Mouse (Mus musculus) hindbrain, embryonic 10.5 days (tissue): Measurements from ENCODE around the gene Gorasp2. TPM values are rescaled to one million over a fixed set of nuclear protein-coding genes. Genes with fewer than 3 reads are reported as not detected.

ENCODE experiments used
- DNase-seq: peaks from one replicate; pipeline ENCODE4 v3.0.0-alpha.2; 2017; ENCODE audit warnings: low spot score
- H3K27ac ChIP-seq: fragments of 300-500 bp; sonication (generic); 2 replicates; pipeline ENCODE4 v1.5.1; 2016; ENCODE audit warnings: mild to moderate bottlenecking, moderate library complexity
- H3K27me3 ChIP-seq: fragments of 300-500 bp; sonication (generic); 2 replicates; pipeline ENCODE4 v1.6.1; 2016; ENCODE audit warnings: mild to moderate bottlenecking; ENCODE audit not compliant: poor library complexity, insufficient read depth, severe bottlenecking
- H3K36me3 ChIP-seq: fragments of 300-500 bp; sonication (generic); 2 replicates; pipeline ENCODE4 v1.6.1; 2016; ENCODE audit warnings: mild to moderate bottlenecking, moderate library complexity
- H3K4me1 ChIP-seq: fragments of 300-500 bp; sonication (generic); replicated peaks from 2 replicates; pipeline ENCODE4 v1.6.1; 2016; ENCODE audit warnings: mild to moderate bottlenecking
- H3K4me3 ChIP-seq: fragments of 300-500 bp; sonication (generic); 2 replicates; pipeline ENCODE4 v1.5.1; 2016; ENCODE audit warnings: mild to moderate bottlenecking, moderate library complexity
- H3K9me3 ChIP-seq: fragments of 300-500 bp; sonication (generic); 2 replicates; pipeline ENCODE4 v1.6.1; 2016; ENCODE audit warnings: mild to moderate bottlenecking, moderate library complexity
- WGBS: fragments of 180-500 bp; shearing (Covaris S2); methylation state at CpG from one replicate; pipeline ENCODE4 v1.1.7; 2016; 5-methylcytosine and 5-hydroxymethylcytosine counted together
- polyA plus RNA-seq: library from polyadenylated mRNA; unstranded; fragments of >200 nt; fragmentation: Nextera tagmentation; extraction: Ambion mirVana; gene quantifications from 2 replicates; pipeline ENCODE4 v1.2.1, GENCODE M21; 2016

Gorasp2 gene
- polyA plus RNA-seq, result 156 and 159 TPM in 2 replicates

DNA sequence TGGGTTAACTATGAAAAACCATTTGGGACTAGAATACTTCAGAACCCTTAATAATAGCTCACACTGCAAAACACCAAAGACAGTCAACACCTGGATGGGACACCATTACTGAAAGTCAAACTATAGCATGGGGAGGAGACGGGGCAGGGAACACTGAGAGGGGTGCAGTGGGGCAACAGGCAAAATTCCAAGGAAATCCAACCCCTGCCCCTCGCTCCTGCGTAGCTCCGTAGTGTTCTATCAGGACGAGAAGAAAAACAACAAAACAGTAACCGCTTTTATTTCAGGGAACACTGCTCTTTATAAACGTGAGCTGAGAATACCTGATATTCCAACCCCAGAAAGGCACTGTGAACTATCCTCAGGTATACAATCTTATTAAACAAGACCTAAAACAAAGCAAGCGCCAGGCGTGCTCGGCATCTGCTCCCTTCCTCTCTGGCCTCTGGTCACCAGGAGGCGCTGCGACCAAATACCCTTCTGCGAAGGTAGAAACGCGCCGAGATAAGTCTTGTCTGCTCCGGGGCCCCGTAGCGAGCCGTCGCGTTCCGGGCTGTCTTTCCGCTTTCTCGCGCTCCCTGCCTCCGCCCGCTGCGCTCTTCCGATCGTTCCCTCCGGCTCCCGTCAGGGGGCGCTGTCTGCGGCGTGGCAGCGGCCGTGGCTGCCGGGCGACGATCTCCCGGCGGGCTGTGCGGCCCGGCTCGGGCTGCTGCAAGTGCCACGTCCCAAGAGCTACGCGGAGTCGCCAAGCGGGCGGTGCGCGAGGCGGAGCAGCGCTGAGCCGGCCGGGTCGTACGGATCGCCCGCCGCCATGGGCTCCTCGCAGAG lies at the start of gene Gorasp2:
Gene Gorasp2, plus strand, starts transcription at position 690 of the 828 bp plus-strand sequence.
- DNase-seq, result peak; percentile 95
- Histone ChIP-seq H3K4me1 (peaks cover 21% of the 10 kb centered on the region), H3K27ac (peak within 1 kb of the TSS; percentile 94), H3K27me3 (no peaks in the 10 kb centered on the region), H3K36me3 (peaks cover 20% of the 10 kb centered on the region), H3K9me3 (no peaks in the 10 kb centered on the region), H3K4me3 (peak within 1 kb of the TSS; percentile 95)
- WGBS, result 1% methylated on average over 64 of the region's 64 CpGs

DNA sequence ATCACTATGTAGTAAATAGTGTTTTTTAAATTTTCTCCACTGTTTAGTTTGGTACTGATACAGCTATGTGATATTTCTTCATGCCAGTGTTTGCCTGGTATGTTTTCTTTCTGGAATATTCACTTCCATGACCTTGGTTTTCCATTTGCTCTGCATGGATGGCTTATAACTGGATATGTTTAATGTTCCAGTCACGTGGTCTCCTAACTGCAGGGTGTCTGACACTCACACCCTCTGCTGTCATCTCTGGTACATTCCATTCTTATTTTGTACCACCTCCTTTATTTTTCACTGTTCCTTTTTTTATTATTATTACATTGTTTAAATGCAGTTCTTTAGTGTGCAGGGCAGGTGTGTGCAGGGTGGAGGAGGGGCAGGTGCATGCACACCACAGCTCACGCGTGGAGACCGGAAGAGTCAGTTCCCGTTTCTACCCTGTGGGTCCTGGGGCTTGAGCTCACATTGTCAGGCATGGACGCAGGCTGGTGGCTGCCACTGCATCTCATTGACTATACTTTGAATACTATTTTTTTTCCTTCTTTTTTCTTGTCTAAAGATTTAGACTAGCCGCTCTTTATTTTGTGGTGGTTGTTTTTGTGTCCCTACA lies 46.5 kb upstream of the Gorasp2 start:
- 0 out of 2 replicates have a peak, but pooled peaks cover 5% of the 10 kb centered on the region for H3K9me3 ChIP-seq
- no peaks in the 10 kb centered on the region for H3K27me3 ChIP-seq
- no peaks in the 10 kb centered on the region for H3K4me1 ChIP-seq
- 86% methylated on average over 7 of the region's 7 CpGs for WGBS
- DNase-seq, result no peak
- H3K36me3 ChIP-seq, result no peaks in the 10 kb centered on the region
- H3K4me3 ChIP-seq, result no peak overlapping the region
- no peak overlapping the region for H3K27ac ChIP-seq

GRCm38 (mm10) chr2:70616076-70616475 lies 45.3 kb upstream of the Gorasp2 start:
- 0 out of 2 replicates have a peak, but pooled peaks cover 5% of the 10 kb centered on the region for H3K9me3 ChIP-seq
- H3K4me1 ChIP-seq, result no peaks in the 10 kb centered on the region
- WGBS, result 89% methylated on average over 2 of the region's 2 CpGs
- H3K36me3 ChIP-seq, result no peaks in the 10 kb centered on the region
- no peak overlapping the region for H3K27ac ChIP-seq
- H3K4me3 ChIP-seq, result no peak overlapping the region
- DNase-seq, result no peak
- no peaks in the 10 kb centered on the region for H3K27me3 ChIP-seq

- WGBS, result 54% methylated on average over 3 of the region's 3 CpGs
- H3K4me1 ChIP-seq, result no peaks in the 10 kb centered on the region
- H3K36me3 ChIP-seq, result no peaks in the 10 kb centered on the region
Measured at GRCm38 (mm10) chr2:70616617-70617016, 44.8 kb upstream of the Gorasp2 start.

GRCm38 (mm10) chr2:70619232-70619835 lies 42.0 kb upstream of the Gorasp2 start:
- no peaks in the 10 kb centered on the region for H3K36me3 ChIP-seq
- H3K4me1 ChIP-seq, result no peaks in the 10 kb centered on the region
- 87% methylated on average over 6 of the region's 6 CpGs for WGBS
- no peaks in the 10 kb centered on the region for H3K9me3 ChIP-seq
- H3K27ac ChIP-seq, result 0 out of 2 replicates have a peak overlapping the region, but pooled peaks have one; percentile 50
- no peak overlapping the region for H3K4me3 ChIP-seq
- no peak for DNase-seq
- no peaks in the 10 kb centered on the region for H3K27me3 ChIP-seq

More at GRCm38 (mm10) chr2:70616617-70617016, 44.8 kb upstream of the Gorasp2 start:
- 0 out of 2 replicates have a peak, but pooled peaks cover 5% of the 10 kb centered on the region for H3K9me3 ChIP-seq
- no peak overlapping the region for H3K27ac ChIP-seq
- no peaks in the 10 kb centered on the region for H3K27me3 ChIP-seq
- DNase-seq, result no peak
- H3K4me3 ChIP-seq, result no peak overlapping the region

GRCm38 (mm10) chr2:70620225-70620624 lies 41.2 kb upstream of the Gorasp2 start:
- Histone ChIP-seq H3K4me1 (no peaks in the 10 kb centered on the region), H3K4me3 (no peak overlapping the region), H3K27me3 (no peaks in the 10 kb centered on the region), H3K27ac (peak overlapping the region; percentile 50; the same call in 1 of the 2 replicates), H3K36me3 (no peaks in the 10 kb centered on the region), H3K9me3 (no peaks in the 10 kb centered on the region)
- 15% methylated on average over 6 of the region's 6 CpGs for WGBS
- peak; percentile 59 for DNase-seq

DNA sequence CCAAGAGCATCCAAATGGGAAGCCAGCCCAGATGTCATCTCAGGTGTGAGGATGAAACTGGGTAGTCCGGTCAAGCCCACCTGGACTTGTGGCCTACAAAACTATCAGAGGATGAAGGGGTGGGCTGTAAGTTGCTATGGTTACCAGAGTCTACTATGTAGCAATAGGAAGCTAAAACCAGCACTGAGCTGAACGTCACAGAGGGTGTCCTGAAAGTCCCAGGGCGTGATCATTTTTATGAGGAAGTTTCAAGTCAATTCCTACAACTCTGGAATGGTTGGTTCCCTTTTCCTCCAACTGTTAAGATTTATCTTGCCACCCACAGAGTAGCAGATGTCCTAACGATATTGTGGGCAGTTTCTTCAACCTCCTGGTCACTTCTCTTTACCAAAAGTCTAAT lies 39.1 kb upstream of the Gorasp2 start:
- WGBS, result 68% methylated on average over 4 of the region's 4 CpGs
- no peak overlapping the region for H3K4me3 ChIP-seq
- H3K4me1 ChIP-seq, result no peaks in the 10 kb centered on the region
- no peaks in the 10 kb centered on the region for H3K9me3 ChIP-seq
- no peaks in the 10 kb centered on the region for H3K36me3 ChIP-seq
- H3K27ac ChIP-seq, result no peak overlapping the region
- H3K27me3 ChIP-seq, result no peaks in the 10 kb centered on the region
- DNase-seq, result no peak

DNA sequence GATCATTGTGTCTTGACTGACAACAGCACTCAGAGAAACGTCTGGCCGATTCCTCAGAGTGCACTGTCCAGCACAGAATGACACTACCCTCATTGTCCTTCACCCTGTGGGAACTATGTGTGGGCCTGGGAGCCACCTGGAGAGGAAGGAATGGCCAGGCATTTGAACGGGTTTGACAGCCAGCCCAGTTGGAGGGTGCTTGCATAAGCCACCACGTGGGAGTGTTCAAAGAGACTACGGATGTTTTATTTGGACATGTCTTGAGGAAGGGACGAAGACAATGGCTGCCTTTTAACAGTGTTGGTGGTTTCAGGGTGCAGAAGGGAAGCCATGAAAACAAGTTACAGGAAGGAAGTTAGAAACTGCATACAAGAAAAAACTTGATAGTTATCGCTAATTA lies 35.6 kb upstream of the Gorasp2 start:
- Histone ChIP-seq H3K4me1 (peaks cover 13% of the 10 kb centered on the region), H3K9me3 (no peaks in the 10 kb centered on the region), H3K27ac (no peak overlapping the region), H3K4me3 (no peak overlapping the region), H3K27me3 (no peaks in the 10 kb centered on the region), H3K36me3 (no peaks in the 10 kb centered on the region)
- no peak for DNase-seq
- WGBS, result 63% methylated on average over 7 of the region's 7 CpGs

DNA sequence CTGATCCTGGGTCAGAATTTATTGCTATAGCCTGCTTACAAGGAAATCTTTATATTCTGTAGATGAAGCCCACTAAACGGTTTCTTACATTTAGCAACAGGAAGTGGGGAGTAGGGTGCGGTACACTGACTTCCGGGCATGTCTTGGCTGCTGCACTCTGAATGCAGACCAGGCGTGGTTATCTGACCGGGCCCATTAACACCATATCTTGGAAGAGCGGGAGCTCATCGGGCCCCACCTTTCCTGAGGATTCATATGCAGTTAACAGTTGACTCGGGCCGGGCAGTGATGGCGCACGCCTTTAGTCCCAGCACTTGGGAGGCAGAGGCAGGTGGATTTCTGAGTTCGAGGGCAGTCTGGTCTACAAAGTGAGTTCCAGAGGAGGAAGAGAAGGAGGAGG lies 33.0 kb upstream of the Gorasp2 start:
- H3K27me3 ChIP-seq, result no peaks in the 10 kb centered on the region
- H3K36me3 ChIP-seq, result no peaks in the 10 kb centered on the region
- 94% methylated on average over 12 of the region's 12 CpGs for WGBS
- no peak overlapping the region for H3K4me3 ChIP-seq
- H3K27ac ChIP-seq, result no peak overlapping the region
- no peak for DNase-seq
- no peaks in the 10 kb centered on the region for H3K9me3 ChIP-seq
- H3K4me1 ChIP-seq, result peaks cover 13% of the 10 kb centered on the region

GRCm38 (mm10) chr2:70629339-70629761 lies 32.0 kb upstream of the Gorasp2 start:
- Histone ChIP-seq H3K27ac (peak overlapping the region; percentile 66), H3K4me3 (peak overlapping the region; percentile 32), H3K4me1 (peaks cover 13% of the 10 kb centered on the region), H3K27me3 (no peaks in the 10 kb centered on the region), H3K36me3 (no peaks in the 10 kb centered on the region), H3K9me3 (no peaks in the 10 kb centered on the region)
- peak; percentile 25 for DNase-seq
- WGBS, result 23% methylated on average over 10 of the region's 10 CpGs

DNA sequence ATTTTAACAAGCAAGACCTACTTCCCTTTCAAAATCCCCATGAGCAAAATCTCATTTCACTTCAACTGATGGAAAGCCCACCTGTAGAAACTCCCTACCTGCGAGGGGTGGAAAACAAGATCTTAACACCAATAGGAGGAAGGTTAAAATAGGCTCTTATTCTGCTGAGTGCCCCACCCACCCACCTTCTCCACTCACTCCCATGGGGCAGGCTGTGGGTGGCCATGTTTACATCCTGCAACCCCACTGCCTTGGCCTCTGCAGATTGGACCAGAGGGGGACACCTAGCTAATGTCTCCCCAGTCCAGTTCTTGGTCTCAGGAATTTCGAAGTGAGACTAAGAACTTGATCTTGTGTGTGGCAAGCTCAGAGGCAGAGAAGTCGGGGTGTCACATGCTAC lies 31.5 kb upstream of the Gorasp2 start:
- H3K36me3 ChIP-seq, result no peaks in the 10 kb centered on the region
- no peaks in the 10 kb centered on the region for H3K9me3 ChIP-seq
- 0 out of 2 replicates have a peak overlapping the region, but pooled peaks have one; percentile 32 for H3K4me3 ChIP-seq
- no peak overlapping the region for H3K27ac ChIP-seq
- WGBS, result 73% methylated on average over 3 of the region's 3 CpGs
- no peak for DNase-seq
- H3K4me1 ChIP-seq, result peaks cover 13% of the 10 kb centered on the region
- no peaks in the 10 kb centered on the region for H3K27me3 ChIP-seq

DNA sequence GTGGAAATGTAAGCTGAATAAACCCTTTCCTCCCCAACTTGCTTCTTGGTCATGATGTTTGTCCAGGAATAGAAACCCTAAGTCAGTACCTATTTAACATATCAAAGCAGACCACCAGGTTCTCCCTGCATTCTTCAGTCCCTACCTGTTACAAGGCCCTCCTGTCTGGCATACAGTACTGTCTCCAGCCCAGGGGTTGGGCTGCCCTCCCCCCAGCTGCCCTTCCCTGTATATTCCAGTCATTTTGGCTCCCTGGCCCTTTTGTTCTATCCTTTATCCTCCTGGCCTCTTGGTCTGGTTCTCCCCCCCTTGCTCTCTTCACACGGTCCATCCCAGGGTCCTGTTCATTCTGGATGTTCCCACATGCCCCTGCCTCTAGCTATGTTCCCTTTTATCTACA lies 30.1 kb upstream of the Gorasp2 start:
- WGBS, result 96% methylated on average over 1 of the region's 1 CpGs
- no peaks in the 10 kb centered on the region for H3K27me3 ChIP-seq
- peaks cover 13% of the 10 kb centered on the region for H3K4me1 ChIP-seq
- no peak overlapping the region for H3K27ac ChIP-seq
- DNase-seq, result no peak
- no peaks in the 10 kb centered on the region for H3K36me3 ChIP-seq
- H3K4me3 ChIP-seq, result no peak overlapping the region
- H3K9me3 ChIP-seq, result no peaks in the 10 kb centered on the region; the same call in 1 of the 2 replicates

DNA sequence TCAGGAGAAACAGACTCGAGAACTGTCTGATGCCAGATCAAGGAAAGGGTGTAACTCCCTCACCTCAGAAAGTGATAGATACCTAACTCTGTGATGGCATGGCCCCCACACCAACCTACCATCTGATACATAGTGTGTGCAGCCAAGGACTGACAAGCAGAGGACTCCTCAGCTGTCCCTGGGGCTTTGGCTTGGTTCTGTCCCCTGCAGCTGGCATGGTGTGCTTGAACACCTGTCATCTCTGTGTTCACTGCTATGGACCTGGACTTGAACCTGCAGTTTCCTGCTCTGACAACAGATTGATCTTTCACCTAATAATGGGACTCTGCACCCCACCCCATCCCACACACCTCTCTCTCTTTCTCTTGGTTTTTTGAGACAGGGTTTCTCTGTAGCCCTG lies 29.0 kb upstream of the Gorasp2 start:
- DNase-seq, result no peak
- WGBS, result 89% methylated on average over 1 of the region's 1 CpGs
- H3K36me3 ChIP-seq, result no peaks in the 10 kb centered on the region
- no peaks in the 10 kb centered on the region for H3K27me3 ChIP-seq
- no peak overlapping the region for H3K27ac ChIP-seq
- peaks cover 8% of the 10 kb centered on the region for H3K9me3 ChIP-seq
- H3K4me3 ChIP-seq, result no peak overlapping the region
- peaks cover 13% of the 10 kb centered on the region for H3K4me1 ChIP-seq
